Mouse (Mus musculus) kidney, postnatal 0 days (tissue): ENCODE results near the gene Gin1. TPM values are rescaled to one million over a fixed set of nuclear protein-coding genes. Genes with fewer than 3 reads are reported as not detected.

Experiments used
- ATAC-seq: fragments of 200-750 bp; cut with Nextera tagmentation; replicated peaks from 2 replicates; pipeline ENCODE4 v1.8.0; 2017; ENCODE audit warnings: low read depth, moderate number of reproducible peaks, moderate TSS enrichment, moderate library complexity; ENCODE audit not compliant: low FRiP score
- DNase-seq: peaks from one replicate; pipeline ENCODE4 v3.0.0-alpha.2; 2016; ENCODE audit warnings: low spot score
- H3K27ac ChIP-seq: fragments of 300-500 bp; sonication (generic); 2 replicates; pipeline ENCODE4 v1.5.1; 2014; ENCODE audit warnings: mild to moderate bottlenecking
- H3K27me3 ChIP-seq: fragments of 300-500 bp; sonication (generic); 2 replicates; pipeline ENCODE4 v1.6.1; 2014; ENCODE audit warnings: low read length, mixed read lengths; ENCODE audit not compliant: insufficient read depth
- H3K36me3 ChIP-seq: fragments of 300-500 bp; sonication (generic); 2 replicates; pipeline ENCODE4 v1.6.1; 2014; ENCODE audit warnings: low read length, mixed read lengths; ENCODE audit not compliant: insufficient read depth
- H3K4me1 ChIP-seq: fragments of 300-500 bp; sonication (generic); replicated peaks from 2 replicates; pipeline ENCODE4 v1.6.1; 2014; ENCODE audit warnings: antibody characterized with exemption, low read length, mixed read lengths; ENCODE audit not compliant: insufficient read depth
- H3K4me2 ChIP-seq: fragments of 300-500 bp; sonication (generic); 2 replicates; pipeline ENCODE4 v1.6.1; 2014; ENCODE audit warnings: mild to moderate bottlenecking, low read length, moderate library complexity, mixed read lengths
- H3K4me3 ChIP-seq: fragments of 300-500 bp; sonication (generic); replicated peaks from 2 replicates; pipeline ENCODE4 v1.5.1; 2014; ENCODE audit warnings: low read depth, low read length
- H3K9ac ChIP-seq: fragments of 300-500 bp; sonication (generic); 2 replicates; pipeline ENCODE4 v1.6.1; 2014; ENCODE audit warnings: low read depth, low read length
- H3K9me3 ChIP-seq: fragments of 300-500 bp; sonication (generic); replicated peaks from 2 replicates; pipeline ENCODE4 v1.6.1; 2016; ENCODE audit warnings: low read length, inconsistent platforms, mixed read lengths
- CTCF ChIP-seq: IDR thresholded peaks from 2 replicates; pipeline ENCODE4 v1.5.1; 2016; ENCODE audit warnings: antibody characterized with exemption, low read depth, mild to moderate bottlenecking, moderate library complexity
- WGBS: fragments of 180-500 bp; shearing (Covaris S2); extraction: QIAGEN DNeasy Blood & Tissue Kit; methylation state at CpG from one replicate; pipeline ENCODE4 v1.1.7; 2014; 5-methylcytosine and 5-hydroxymethylcytosine counted together
- polyA plus RNA-seq: library from polyadenylated mRNA; unstranded; fragments of >200 nt; fragmentation: Nextera tagmentation; extraction: Ambion mirVana; gene quantifications from 2 replicates; pipeline ENCODE4 v1.2.1, GENCODE M21; 2015

Gene Gin1
- 18.6 and 19.8 TPM in 2 replicates for polyA plus RNA-seq

GRCm38 (mm10) chr1:97769904-97770753, at the start of gene Gin1, which contains the start of gene Ppip5k2:
TSS of gene Gin1 (plus strand) at chr1:97770172.
TSS of gene Ppip5k2 (minus strand) at chr1:97770411.
- Histone ChIP-seq H3K36me3 (no peaks in the 10 kb centered on the region), H3K4me1 (no peaks in the 10 kb centered on the region), H3K9me3 (no peaks in the 10 kb centered on the region), H3K27ac (peak within 1 kb of the TSS; percentile 91), H3K27me3 (no peaks in the 10 kb centered on the region), H3K9ac (peak within 1 kb of the TSS; percentile 90), H3K4me3 (peak within 1 kb of the TSS; percentile 83), H3K4me2 (peak within 1 kb of the TSS; percentile 82)
- peak; percentile 52 for TF ChIP-seq CTCF
- DNase-seq (peak; percentile 97), ATAC-seq (peak; percentile 99)
- 1% methylated on average over 65 of the region's 66 CpGs for WGBS

GRCm38 (mm10) chr1:97726730-97727129, 43.2 kb upstream of the Gin1 start:
- Histone ChIP-seq H3K27me3 (no peaks in the 10 kb centered on the region), H3K4me1 (no peaks in the 10 kb centered on the region), H3K27ac (no peak overlapping the region), H3K4me2 (no peak overlapping the region), H3K9ac (no peak overlapping the region), H3K4me3 (no peak overlapping the region), H3K9me3 (no peaks in the 10 kb centered on the region), H3K36me3 (peaks cover 7% of the 10 kb centered on the region)
- WGBS, result 72% methylated on average over 2 of the region's 2 CpGs
- ATAC-seq (no peak), DNase-seq (peak; percentile 3)
- peak; percentile 59 for TF ChIP-seq CTCF

GRCm38 (mm10) chr1:97729339-97729738, 40.6 kb upstream of the Gin1 start:
- Histone ChIP-seq H3K4me2 (no peak overlapping the region), H3K36me3 (0 out of 2 replicates have a peak, but pooled peaks cover 4% of the 10 kb centered on the region), H3K4me3 (no peak overlapping the region), H3K9me3 (no peaks in the 10 kb centered on the region), H3K4me1 (no peaks in the 10 kb centered on the region), H3K27me3 (no peaks in the 10 kb centered on the region), H3K9ac (no peak overlapping the region), H3K27ac (no peak overlapping the region)
- no peak for DNase-seq
- no peak for ATAC-seq
- TF ChIP-seq CTCF, result no peak
- 67% methylated on average over 1 of the region's 1 CpGs for WGBS

GRCm38 (mm10) chr1:97743063-97743462, 26.9 kb upstream of the Gin1 start:
- peaks cover 28% of the 10 kb centered on the region for H3K36me3 ChIP-seq
- 97% methylated on average over 1 of the region's 1 CpGs for WGBS

GRCm38 (mm10) chr1:97745712-97746111, 24.3 kb upstream of the Gin1 start:
- H3K4me3 ChIP-seq, result no peak overlapping the region
- H3K9ac ChIP-seq, result no peak overlapping the region
- TF ChIP-seq CTCF, result no peak
- no peaks in the 10 kb centered on the region for H3K4me1 ChIP-seq
- H3K4me2 ChIP-seq, result no peak overlapping the region
- H3K27me3 ChIP-seq, result no peaks in the 10 kb centered on the region
- H3K9me3 ChIP-seq, result no peaks in the 10 kb centered on the region
- ATAC-seq (no peak), DNase-seq (no peak)
- H3K36me3 ChIP-seq, result peaks cover 17% of the 10 kb centered on the region
- H3K27ac ChIP-seq, result no peak overlapping the region
- WGBS, result 97% methylated on average over 4 of the region's 4 CpGs

More at GRCm38 (mm10) chr1:97743063-97743462, 26.9 kb upstream of the Gin1 start:
- no peak for TF ChIP-seq CTCF
- Histone ChIP-seq H3K9me3 (no peaks in the 10 kb centered on the region), H3K9ac (no peak overlapping the region), H3K4me1 (no peaks in the 10 kb centered on the region), H3K27ac (no peak overlapping the region), H3K27me3 (no peaks in the 10 kb centered on the region), H3K4me3 (no peak overlapping the region), H3K4me2 (no peak overlapping the region)
- ATAC-seq (no peak), DNase-seq (no peak)

GRCm38 (mm10) chr1:97746261-97746660, 23.7 kb upstream of the Gin1 start:
- no peak overlapping the region for H3K4me2 ChIP-seq
- TF ChIP-seq CTCF, result no peak
- no peak overlapping the region for H3K4me3 ChIP-seq
- 97% methylated on average over 7 of the region's 7 CpGs for WGBS
- H3K36me3 ChIP-seq, result peaks cover 14% of the 10 kb centered on the region; the same call in 1 of the 2 replicates
- ATAC-seq (no peak), DNase-seq (no peak)
- H3K4me1 ChIP-seq, result no peaks in the 10 kb centered on the region
- H3K9me3 ChIP-seq, result no peaks in the 10 kb centered on the region
- H3K9ac ChIP-seq, result no peak overlapping the region
- no peak overlapping the region for H3K27ac ChIP-seq
- no peaks in the 10 kb centered on the region for H3K27me3 ChIP-seq
